ENCODE assay signal across 22 mouse cellular contexts in the genomic region with DNA sequence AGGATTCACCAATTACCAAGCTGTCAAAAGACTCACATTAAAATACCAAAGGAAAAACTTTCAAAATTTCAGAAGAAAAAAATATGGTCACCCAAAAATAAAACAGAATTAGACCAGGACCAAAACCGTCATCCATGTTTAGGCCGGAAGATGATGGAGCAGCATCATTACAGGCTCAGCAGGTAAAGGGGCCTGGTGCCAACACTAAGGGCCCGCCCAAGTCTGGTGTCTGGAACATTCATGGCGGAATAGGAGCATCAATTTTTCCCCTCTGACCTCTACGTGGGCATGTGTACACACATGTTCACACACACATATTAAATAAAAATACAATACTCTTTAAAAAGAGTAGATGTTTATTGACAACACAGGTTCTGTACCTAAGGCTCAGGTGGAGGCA.
"Had no signal": no experiment of that assay in that cellular context is flagged by ENCODE, and none has a peak within 500 bp of the region (broad histone marks: within the 10 kb centered on the region; RNA-seq: fewer than 3 reads in every experiment).

No protein-coding gene starts in this region.

- DNase-seq: heart, postnatal 10 days; heart, postnatal 14 days; heart, postnatal 36 days; heart, postnatal 4 days; kidney, adult 11 months; kidney, adult 18-20 months; kidney, adult 2 months; kidney, adult 8-10 months; kidney, adult 9 months; kidney, postnatal 10 days; kidney, postnatal 14 days; kidney, postnatal 25 days; kidney, postnatal 36 days; kidney, postnatal 4 days; layer of hippocampus, adult 9-11 months; layer of hippocampus, postnatal 36 days had no signal

- ATAC-seq: hindbrain, embryonic 16.5 days; hindbrain, postnatal 0 days; inflammation-experienced regulatory T-cells, adult 6 months; intestine, embryonic 15.5 days; intestine, embryonic 16.5 days; intestine, postnatal 0 days had no signal
